Mouse (Mus musculus) brain, embryonic 14.5 days (tissue): ENCODE results near the gene Med27. TPM values are rescaled to one million over a fixed set of nuclear protein-coding genes. Genes with fewer than 3 reads are reported as not detected.

ENCODE experiments used
- DNase-seq: peaks from one replicate; pipeline ENCODE4 v3.0.0-alpha.2; 2011; ENCODE audit warnings: low read depth
- CTCF ChIP-seq: fragments of 200-500 bp; IDR thresholded peaks from 2 replicates; pipeline ENCODE4 v1.5.1; 2012; ENCODE audit warnings: inconsistent platforms, mild to moderate bottlenecking, moderate library complexity, borderline replicate concordance; ENCODE audit not compliant: insufficient read depth, insufficient read length; ENCODE audit errors: extremely low read depth
- POLR2A ChIP-seq: fragments of 200-500 bp; IDR thresholded peaks from 2 replicates; pipeline ENCODE4 v1.6.1; 2012; ENCODE audit warnings: mild to moderate bottlenecking, inconsistent platforms, borderline replicate concordance; ENCODE audit not compliant: poor library complexity, insufficient read depth, insufficient read length, severe bottlenecking; ENCODE audit errors: extremely low read depth
- polyA plus RNA-seq: library from polyadenylated mRNA; depleted of rRNA; stranded (reverse); fragments of >200 nt; gene quantifications from 2 replicates; pipeline ENCODE4 v1.2.3, GENCODE M21; 2012

Med27 gene
- polyA plus RNA-seq, 1 experiment = 64.9 TPM

GRCm38 (mm10) chr2:29419946-29420345, 73.3 kb downstream of the Med27 start:
- no peak for DNase-seq
- TF ChIP-seq CTCF (no peak), POLR2A (no peak)

GRCm38 (mm10) chr2:29422126-29422840, 75.7 kb downstream of the Med27 start:
- no peak for TF ChIP-seq POLR2A
- TF ChIP-seq CTCF = no peak
- no peak for DNase-seq

GRCm38 (mm10) chr2:29423059-29423458, 76.4 kb downstream of the Med27 start:
- TF ChIP-seq CTCF = no peak
- TF ChIP-seq POLR2A = no peak
- DNase-seq = no peak

GRCm38 (mm10) chr2:29425386-29425785, 78.8 kb downstream of the Med27 start:
- no peak for DNase-seq
- no peak for TF ChIP-seq CTCF
- TF ChIP-seq POLR2A = no peak

- no peak for TF ChIP-seq POLR2A
- TF ChIP-seq CTCF = no peak
- no peak for DNase-seq
Observed at GRCm38 (mm10) chr2:29426684-29427083, 80.1 kb downstream of the Med27 start.

GRCm38 (mm10) chr2:29432565-29432964, 85.9 kb downstream of the Med27 start:
- no peak for TF ChIP-seq POLR2A
- peak; percentile 63 for DNase-seq

- peak; percentile 58 for DNase-seq
- no peak for TF ChIP-seq POLR2A
- TF ChIP-seq CTCF = no peak
Observed at GRCm38 (mm10) chr2:29436376-29436775, 89.8 kb downstream of the Med27 start.

GRCm38 (mm10) chr2:29437111-29437510, 90.5 kb downstream of the Med27 start:
- no peak for DNase-seq
- TF ChIP-seq POLR2A (no peak), CTCF (no peak)

GRCm38 (mm10) chr2:29437861-29438529, 91.4 kb downstream of the Med27 start:
- TF ChIP-seq POLR2A (no peak), CTCF (no peak)
- DNase-seq = no peak

GRCm38 (mm10) chr2:29438530-29438862, 91.9 kb downstream of the Med27 start:
- TF ChIP-seq CTCF = no peak
- no peak for TF ChIP-seq POLR2A
- no peak for DNase-seq

- no peak for TF ChIP-seq CTCF
- DNase-seq = no peak
Observed at GRCm38 (mm10) chr2:29438986-29439385, 92.4 kb downstream of the Med27 start.

- peak; percentile 55 for DNase-seq
- no peak for TF ChIP-seq CTCF
- no peak for TF ChIP-seq POLR2A
Observed at GRCm38 (mm10) chr2:29439396-29439795, 92.8 kb downstream of the Med27 start.
